7 mouse cellular contexts compared by ENCODE assay signal in the genomic region with DNA sequence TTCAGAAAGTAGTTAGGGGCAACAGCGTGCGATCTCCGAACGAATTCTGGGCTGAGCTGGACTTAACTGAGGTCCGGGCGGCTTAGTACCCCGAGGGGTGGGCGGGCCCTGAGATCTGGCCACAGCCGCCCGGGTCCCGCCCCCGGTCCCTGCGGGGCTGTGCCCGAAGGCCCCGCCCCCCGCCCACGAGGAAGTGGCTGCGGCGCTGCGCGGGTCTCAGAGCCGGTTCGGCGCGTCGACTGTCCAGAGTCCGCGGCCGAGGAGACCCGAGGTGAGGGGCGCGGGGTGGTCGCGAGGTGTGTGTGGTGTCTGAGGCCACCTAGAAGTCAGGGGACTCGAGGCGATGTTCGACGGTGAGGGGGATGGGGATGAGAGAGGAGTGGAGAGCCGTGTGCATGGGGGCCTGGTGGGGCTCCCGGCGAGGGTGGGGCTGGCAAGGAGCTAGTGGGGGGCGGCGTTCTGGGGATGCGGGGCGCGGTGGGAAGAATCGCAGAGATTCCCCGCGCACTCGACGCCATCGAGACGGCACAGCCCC. TPM values are rescaled to one million over a fixed set of nuclear protein-coding genes. Genes with fewer than 3 reads are reported as not detected.
DNase-seq lines count a peak whose midpoint lies in the region; ATAC-seq lines count a peak whose summit lies in the region.

A gene (plus strand): TSS at position 145 of the 535 bp plus-strand sequence.

- under 1% methylated on average over 49 of the region's 53 CpGs for WGBS in limb, embryonic 15.5 days
- 2% methylated on average over 45 of the region's 53 CpGs for WGBS in midbrain, embryonic 16.5 days
- under 1% methylated on average over 51 of the region's 53 CpGs for WGBS in stomach, embryonic 16.5 days

- ATAC-seq in limb, embryonic 15.5 days (ENCODE audit: insufficient number of reproducible peaks, low FRiP score, low TSS enrichment, low read depth): peak; percentile 37; the same call in 1 of the 2 replicates
- ATAC-seq in midbrain, embryonic 16.5 days: peak; percentile 44; the same call in 1 of the 2 replicates
- peak; percentile 86 for ATAC-seq in stomach, embryonic 16.5 days (ENCODE audit: insufficient read depth, low FRiP score)

- H3K4me1 ChIP-seq in limb, embryonic 15.5 days: peaks cover 49% of the 10 kb centered on the region
- H3K4me1 ChIP-seq in midbrain, embryonic 16.5 days (ENCODE audit: control insufficient read depth, insufficient read depth, low read length): peaks cover 8% of the 10 kb centered on the region
- H3K4me1 ChIP-seq in stomach, embryonic 16.5 days (ENCODE audit: control insufficient read depth, insufficient read depth, low read length): peaks cover 30% of the 10 kb centered on the region

- peak within 1 kb of the TSS; percentile 54 for H3K9ac ChIP-seq in limb, embryonic 15.5 days
- peak within 1 kb of the TSS; percentile 52 for H3K9ac ChIP-seq in midbrain, embryonic 16.5 days (ENCODE audit: low read depth, low read length)
- peak within 1 kb of the TSS; percentile 89 for H3K9ac ChIP-seq in stomach, embryonic 16.5 days (ENCODE audit: low read length)

- H3K4me2 ChIP-seq in limb, embryonic 15.5 days: peak within 1 kb of the TSS; percentile 73
- H3K4me2 ChIP-seq in midbrain, embryonic 16.5 days (ENCODE audit: low read length): peak within 1 kb of the TSS; percentile 57
- H3K4me2 ChIP-seq in stomach, embryonic 16.5 days (ENCODE audit: low read depth, low read length): peak within 1 kb of the TSS; percentile 85

- H3K36me3 ChIP-seq in limb, embryonic 15.5 days: peaks cover 18% of the 10 kb centered on the region
- peaks cover 11% of the 10 kb centered on the region for H3K36me3 ChIP-seq in midbrain, embryonic 16.5 days (ENCODE audit: control insufficient read depth, insufficient read depth, low read length)
- 0 out of 2 replicates have a peak, but pooled peaks cover 1% of the 10 kb centered on the region for H3K36me3 ChIP-seq in stomach, embryonic 16.5 days (ENCODE audit: control insufficient read depth, insufficient read depth, low read length)

- peak; percentile 85 for DNase-seq in R1 (ENCODE audit: low read depth, low spot score)
- DNase-seq in embryo, embryonic 11 days: peak; percentile 84
- DNase-seq in heart, adult 18-20 months: peak; percentile 81 to 83
- DNase-seq in kidney, adult 18-20 months: peak; percentile 72

- H3K9me3 ChIP-seq in limb, embryonic 15.5 days: no peaks in the 10 kb centered on the region
- H3K9me3 ChIP-seq in midbrain, embryonic 16.5 days (replicated peaks; ENCODE audit: control insufficient read depth, low read length, poor library complexity, severe bottlenecking): no peaks in the 10 kb centered on the region
- no peaks in the 10 kb centered on the region for H3K9me3 ChIP-seq in stomach, embryonic 16.5 days (replicated peaks; ENCODE audit: control insufficient read depth, low read length)

- peak within 1 kb of the TSS; percentile 83 for H3K27ac ChIP-seq in limb, embryonic 15.5 days
- no peak within 1 kb of the TSS for H3K27ac ChIP-seq in midbrain, embryonic 16.5 days (ENCODE audit: low read length)
- H3K27ac ChIP-seq in stomach, embryonic 16.5 days (ENCODE audit: low read length): peak within 1 kb of the TSS; percentile 84

- H3K4me3 ChIP-seq in limb, embryonic 15.5 days: peak within 1 kb of the TSS; percentile 66
- H3K4me3 ChIP-seq in midbrain, embryonic 16.5 days (ENCODE audit: low read depth, low read length): peak within 1 kb of the TSS; percentile 41
- peak within 1 kb of the TSS; percentile 78 for H3K4me3 ChIP-seq in stomach, embryonic 16.5 days (replicated peaks; ENCODE audit: low read length)

- no peaks in the 10 kb centered on the region for H3K27me3 ChIP-seq in limb, embryonic 15.5 days
- H3K27me3 ChIP-seq in midbrain, embryonic 16.5 days (ENCODE audit: control insufficient read depth, insufficient read depth, low read depth, low read length): peaks cover 15% of the 10 kb centered on the region
- H3K27me3 ChIP-seq in stomach, embryonic 16.5 days (ENCODE audit: control insufficient read depth, insufficient read depth, low read length): no peaks in the 10 kb centered on the region

RNA-seq across cellular contexts. Expression of the gene that starts here (rescaled TPM):
- total RNA-seq in heart, adult 18-20 months (2021): 10 to 100 TPM; 65.3 to 67.4 TPM
- 389 and 480 TPM in 2 replicates for polyA plus RNA-seq in limb, embryonic 15.5 days (2015; fragmentation: Nextera tagmentation; extraction: Ambion mirVana)
- polyA plus RNA-seq in midbrain, embryonic 16.5 days (2015; fragmentation: Nextera tagmentation; extraction: Ambion mirVana): 50.1 and 50.8 TPM in 2 replicates
- polyA plus RNA-seq in stomach, embryonic 16.5 days (2015; fragmentation: Nextera tagmentation; extraction: Ambion mirVana): 381 and 399 TPM in 2 replicates
